Mouse (Mus musculus): ENCODE results near the gene Nkx6-2. TPM values are rescaled to one million over a fixed set of nuclear protein-coding genes. Genes with fewer than 3 reads are reported as not detected.

Gene Nkx6-2
- 2.1 and 3.3 TPM in 2 replicates for polyA plus RNA-seq (2015; fragmentation: Nextera tagmentation; extraction: Ambion mirVana)

DNA sequence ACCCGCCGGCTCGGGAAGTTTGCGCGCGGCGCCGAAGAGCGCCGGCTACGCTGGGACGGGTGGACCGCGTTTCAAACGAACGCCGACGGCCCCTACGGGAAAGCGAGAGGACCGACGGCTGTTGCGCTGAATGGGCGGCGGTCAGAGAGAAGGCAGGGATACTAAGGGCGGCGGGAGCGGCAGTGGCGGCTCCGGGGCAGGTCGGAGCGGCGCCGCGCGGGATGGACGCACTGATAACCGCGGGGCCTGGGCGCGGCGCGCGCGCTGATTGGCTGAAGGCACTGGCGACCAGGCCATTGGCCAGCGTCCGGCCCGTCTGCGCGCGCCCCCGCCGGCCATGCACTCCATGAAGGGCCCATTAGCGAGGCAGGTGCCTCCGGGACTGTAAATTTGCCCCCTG, at the start of gene Nkx6-2:
Gene Nkx6-2 (minus strand): TSS at position 203 of the 400 bp plus-strand sequence.
- peak; percentile 71 for ATAC-seq
- peaks cover 100% of the 10 kb centered on the region for H3K27me3 ChIP-seq
- no peak within 1 kb of the TSS for H3K27ac ChIP-seq
- H3K4me3 ChIP-seq = peak within 1 kb of the TSS; percentile 40
- 0 out of 2 replicates have a peak, but pooled peaks cover 2% of the 10 kb centered on the region for H3K36me3 ChIP-seq (ENCODE audit: poor library complexity, severe bottlenecking)
- H3K9me3 ChIP-seq (replicated peaks) = no peaks in the 10 kb centered on the region
- WGBS = under 1% methylated on average over 46 of the region's 56 CpGs
- peak within 1 kb of the TSS; percentile 37 for H3K9ac ChIP-seq
- peak within 1 kb of the TSS; percentile 60 for H3K4me2 ChIP-seq
- H3K4me1 ChIP-seq = peaks cover 35% of the 10 kb centered on the region

DNA sequence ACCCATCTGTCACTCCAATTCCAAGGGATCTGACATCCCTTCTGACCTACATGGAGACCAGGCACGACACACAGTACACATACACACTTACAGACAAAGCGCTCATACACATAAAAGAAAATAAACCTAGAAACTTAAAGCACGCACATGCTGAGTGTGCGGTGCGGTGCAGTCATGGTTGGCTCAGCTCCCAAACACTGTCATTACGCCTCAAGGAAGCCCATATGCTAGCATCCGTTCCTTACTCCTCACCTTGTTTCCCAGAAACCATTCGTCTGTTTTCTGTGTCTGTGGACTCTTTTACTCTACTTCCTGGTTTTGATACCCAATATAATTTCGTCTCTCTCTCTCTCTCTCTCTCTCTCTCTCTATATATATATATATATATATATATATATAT, 42.6 kb upstream of the Nkx6-2 start:
- Histone ChIP-seq H3K27me3 (no peaks in the 10 kb centered on the region), H3K27ac (no peak overlapping the region), H3K36me3 (ENCODE audit: poor library complexity, severe bottlenecking) (no peaks in the 10 kb centered on the region), H3K9me3 (replicated peaks) (no peaks in the 10 kb centered on the region), H3K9ac (no peak overlapping the region), H3K4me1 (no peaks in the 10 kb centered on the region), H3K4me2 (no peak overlapping the region), H3K4me3 (no peak overlapping the region)
- ATAC-seq = no peak
- 75% methylated on average over 9 of the region's 9 CpGs for WGBS

DNA sequence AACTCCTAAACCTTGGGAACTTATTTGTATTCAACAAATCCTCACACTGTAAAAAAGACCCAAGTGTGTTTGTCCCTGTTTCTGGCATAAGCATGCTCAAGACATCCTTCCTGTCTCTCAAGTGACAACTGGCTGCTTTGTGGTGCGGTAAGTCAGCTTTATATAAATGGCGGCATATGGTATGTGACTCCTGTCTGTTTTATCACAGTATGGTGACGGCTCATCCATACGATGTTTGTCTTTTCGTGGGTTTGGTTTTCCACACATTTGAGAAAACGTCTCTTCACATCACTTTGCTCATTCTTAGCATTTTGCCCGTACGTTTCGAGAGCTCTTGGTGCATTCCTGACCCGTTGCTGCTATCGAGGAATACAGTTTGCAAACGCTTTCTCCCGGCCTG, 40.0 kb upstream of the Nkx6-2 start:
- ATAC-seq = no peak
- no peak overlapping the region for H3K4me3 ChIP-seq
- 84% methylated on average over 13 of the region's 13 CpGs for WGBS
- peaks cover 6% of the 10 kb centered on the region for H3K27me3 ChIP-seq
- H3K4me1 ChIP-seq = no peaks in the 10 kb centered on the region
- H3K36me3 ChIP-seq (ENCODE audit: poor library complexity, severe bottlenecking) = no peaks in the 10 kb centered on the region
- H3K9me3 ChIP-seq (replicated peaks) = no peaks in the 10 kb centered on the region
- no peak overlapping the region for H3K9ac ChIP-seq
- no peak overlapping the region; the same call in 1 of the 2 replicates for H3K27ac ChIP-seq
- no peak overlapping the region for H3K4me2 ChIP-seq

DNA sequence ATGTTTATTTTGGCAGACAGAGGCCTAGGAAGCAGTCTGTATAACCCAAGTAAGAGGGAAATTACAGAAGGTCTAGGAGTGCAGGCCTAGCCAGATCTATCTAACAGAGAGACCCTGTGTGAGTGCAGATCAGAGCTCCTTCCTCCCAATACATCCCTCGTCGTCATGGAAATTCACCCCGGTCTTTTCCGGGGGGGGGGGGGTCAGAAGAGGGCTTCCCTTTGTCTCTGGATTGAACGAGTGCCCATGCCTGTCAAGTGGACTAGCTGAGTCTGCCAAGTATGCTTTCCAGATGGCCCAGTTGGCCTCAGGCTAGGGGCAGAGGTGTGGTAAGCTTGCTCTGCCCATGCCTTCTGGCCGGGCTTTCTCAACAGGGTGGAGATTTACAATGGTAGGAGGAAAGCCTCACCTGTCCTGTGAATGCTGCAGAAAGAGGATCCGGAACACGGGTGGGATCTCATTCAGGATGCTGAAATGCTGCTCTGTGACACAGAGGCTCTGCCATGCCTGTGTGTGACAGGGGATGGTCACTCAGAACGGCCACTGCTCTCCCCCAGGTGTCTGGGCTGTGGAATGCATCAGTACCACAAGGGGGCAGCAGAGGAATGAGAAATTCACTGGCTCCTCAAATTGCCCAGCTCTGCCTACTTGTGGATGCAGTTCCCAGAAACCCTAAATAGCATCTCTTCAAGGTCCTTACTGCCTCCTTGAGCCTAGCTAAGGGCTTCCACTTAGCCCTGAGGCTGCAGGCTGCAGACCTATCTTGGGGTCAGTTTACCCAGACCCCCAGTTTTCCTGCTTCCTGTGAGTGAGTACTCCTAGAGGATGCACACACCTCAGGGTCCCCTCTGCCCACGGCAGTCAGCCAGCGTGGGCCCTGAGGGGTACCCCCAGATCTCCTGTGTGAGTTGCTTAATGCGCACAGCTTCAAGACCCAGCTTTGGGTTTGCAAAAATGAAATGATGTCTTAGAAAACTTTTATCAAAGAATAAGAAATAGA, 33.5 kb upstream of the Nkx6-2 start:
- H3K4me3 ChIP-seq = no peak overlapping the region
- 49% methylated on average over 12 of the region's 12 CpGs for WGBS
- peak; percentile 76 for ATAC-seq
- peaks cover 14% of the 10 kb centered on the region for H3K4me1 ChIP-seq
- H3K36me3 ChIP-seq (ENCODE audit: poor library complexity, severe bottlenecking) = no peaks in the 10 kb centered on the region
- H3K9me3 ChIP-seq (replicated peaks) = no peaks in the 10 kb centered on the region
- peaks cover 10% of the 10 kb centered on the region for H3K27me3 ChIP-seq
- H3K9ac ChIP-seq = no peak overlapping the region
- no peak overlapping the region for H3K27ac ChIP-seq
- H3K4me2 ChIP-seq = no peak overlapping the region

DNA sequence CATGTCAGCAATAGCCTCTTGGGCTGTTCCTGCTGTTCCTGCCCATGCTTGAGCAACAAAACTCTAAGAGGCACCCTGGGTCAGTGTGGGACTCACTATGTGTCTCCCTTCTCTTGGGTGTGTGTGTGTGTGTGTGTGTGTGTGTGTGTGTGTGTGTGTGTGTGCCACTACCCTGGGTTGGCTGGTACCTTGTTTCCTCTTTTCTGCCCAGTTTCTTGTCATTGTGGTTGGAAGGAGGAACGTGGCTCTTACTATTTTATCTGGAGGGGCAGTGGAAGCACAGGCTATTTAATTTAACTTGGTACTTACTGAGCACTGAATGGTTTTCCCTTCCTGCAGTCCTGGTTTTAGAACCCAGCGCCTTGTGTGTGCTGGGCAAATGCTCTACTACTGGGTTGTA, 27.7 kb upstream of the Nkx6-2 start:
- no peak overlapping the region for H3K9ac ChIP-seq
- no peak overlapping the region for H3K4me2 ChIP-seq
- no peak for ATAC-seq
- no peak overlapping the region for H3K27ac ChIP-seq
- H3K36me3 ChIP-seq (ENCODE audit: poor library complexity, severe bottlenecking) = no peaks in the 10 kb centered on the region
- no peak overlapping the region for H3K4me3 ChIP-seq
- WGBS = 87% methylated on average over 2 of the region's 2 CpGs
- H3K27me3 ChIP-seq = no peaks in the 10 kb centered on the region; the same call in 1 of the 2 replicates
- H3K4me1 ChIP-seq = peaks cover under 1% of the 10 kb centered on the region; the same call in 1 of the 2 replicates
- H3K9me3 ChIP-seq (replicated peaks) = no peaks in the 10 kb centered on the region

DNA sequence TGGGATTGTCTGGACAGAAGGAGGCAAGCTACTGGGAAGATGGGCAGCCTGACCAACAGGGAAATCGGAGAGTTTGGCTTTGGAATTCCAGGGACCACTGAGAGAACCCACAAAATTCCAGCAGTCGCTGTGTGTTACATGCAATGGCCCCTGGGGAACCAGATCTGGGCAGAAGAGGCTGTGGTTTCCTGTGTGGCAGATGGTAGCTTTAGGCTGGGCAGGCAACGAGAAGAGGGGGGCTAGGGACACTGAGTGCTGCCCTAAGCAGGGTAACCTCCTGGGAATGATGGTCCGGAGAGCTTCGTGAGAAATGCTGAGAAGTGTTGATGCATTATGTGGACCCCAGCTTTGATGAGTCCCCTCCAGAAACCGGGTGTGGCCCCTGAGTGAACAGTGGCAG, 13.3 kb upstream of the Nkx6-2 start:
- ATAC-seq = no peak
- H3K36me3 ChIP-seq (ENCODE audit: poor library complexity, severe bottlenecking) = no peaks in the 10 kb centered on the region
- H3K4me1 ChIP-seq = no peaks in the 10 kb centered on the region
- peaks cover 43% of the 10 kb centered on the region for H3K27me3 ChIP-seq
- WGBS = 74% methylated on average over 6 of the region's 6 CpGs
- no peaks in the 10 kb centered on the region for H3K9me3 ChIP-seq (replicated peaks)
- no peak overlapping the region for H3K4me2 ChIP-seq
- no peak overlapping the region for H3K9ac ChIP-seq
- no peak overlapping the region for H3K27ac ChIP-seq
- H3K4me3 ChIP-seq = no peak overlapping the region

DNA sequence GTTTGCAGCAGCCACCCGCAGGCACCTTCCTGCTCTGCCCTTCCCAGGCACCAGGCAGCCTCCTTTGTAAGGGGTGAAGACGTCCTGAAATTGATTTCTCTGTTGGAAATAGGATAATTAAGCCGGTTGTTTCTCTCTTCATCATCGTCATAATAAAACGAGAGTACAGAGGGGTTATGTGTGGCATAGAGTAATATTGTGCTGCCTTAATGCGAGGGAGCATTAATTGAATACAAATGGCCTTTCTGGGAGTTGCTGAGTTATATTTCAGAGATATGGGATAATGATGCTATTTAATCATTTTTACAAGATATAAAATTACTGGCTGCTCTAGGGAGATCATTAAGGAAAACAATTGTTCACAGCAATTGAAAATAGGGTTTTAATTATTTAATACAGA, 12.7 kb upstream of the Nkx6-2 start:
- Histone ChIP-seq H3K4me3 (no peak overlapping the region), H3K4me2 (no peak overlapping the region), H3K9ac (no peak overlapping the region), H3K27me3 (peaks cover 43% of the 10 kb centered on the region), H3K27ac (no peak overlapping the region), H3K4me1 (no peaks in the 10 kb centered on the region), H3K9me3 (replicated peaks) (no peaks in the 10 kb centered on the region), H3K36me3 (ENCODE audit: poor library complexity, severe bottlenecking) (no peaks in the 10 kb centered on the region)
- no peak for ATAC-seq
- WGBS = 67% methylated on average over 6 of the region's 6 CpGs

DNA sequence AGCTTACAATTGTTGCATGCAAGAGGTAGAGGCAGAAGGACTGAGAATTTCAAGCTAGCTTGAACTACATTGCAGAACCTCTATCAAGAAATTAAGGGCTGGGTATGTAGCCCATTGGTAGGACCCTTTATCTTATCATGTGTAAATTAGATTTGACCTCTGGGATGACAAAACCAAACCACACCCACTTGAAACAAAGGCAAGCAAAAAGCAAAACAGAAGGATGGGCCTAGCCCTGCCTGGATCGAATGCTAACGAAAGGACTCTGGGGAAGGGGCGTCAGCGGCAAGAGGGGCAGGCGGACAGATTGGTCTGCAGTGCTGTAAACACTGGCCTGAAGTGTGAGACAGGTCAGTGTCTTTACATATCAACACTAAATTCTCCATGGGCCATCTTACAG, 8.7 kb upstream of the Nkx6-2 start:
- H3K9ac ChIP-seq = no peak overlapping the region
- no peaks in the 10 kb centered on the region for H3K9me3 ChIP-seq (replicated peaks)
- no peak overlapping the region for H3K4me2 ChIP-seq
- no peak overlapping the region for H3K27ac ChIP-seq
- 93% methylated on average over 5 of the region's 5 CpGs for WGBS
- H3K4me3 ChIP-seq = no peak overlapping the region
- peaks cover 69% of the 10 kb centered on the region for H3K27me3 ChIP-seq
- H3K36me3 ChIP-seq (ENCODE audit: poor library complexity, severe bottlenecking) = no peaks in the 10 kb centered on the region
- ATAC-seq = no peak
- H3K4me1 ChIP-seq = peaks cover 3% of the 10 kb centered on the region; the same call in 1 of the 2 replicates

DNA sequence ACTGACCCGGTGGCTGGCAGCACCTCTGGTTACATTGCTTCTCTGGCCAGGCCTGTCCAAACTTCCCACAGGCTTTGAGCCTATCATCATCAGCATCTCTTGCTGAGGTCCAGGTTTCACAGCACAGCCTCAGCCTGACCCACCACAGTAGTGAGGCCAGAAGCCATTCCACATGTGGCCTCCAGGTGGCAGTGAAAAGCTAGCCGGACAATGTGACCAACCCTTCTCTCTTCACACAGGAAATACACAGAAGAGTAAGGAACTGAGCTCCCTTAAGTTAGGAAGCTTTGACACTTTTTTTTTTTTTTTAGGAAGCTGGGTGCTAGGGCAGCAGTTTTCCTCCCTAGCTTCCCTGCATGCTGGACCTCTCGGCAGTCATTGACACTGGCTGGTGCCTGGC, 7.7 kb upstream of the Nkx6-2 start:
- Histone ChIP-seq H3K4me2 (no peak overlapping the region), H3K27ac (no peak overlapping the region), H3K4me3 (no peak overlapping the region), H3K9me3 (replicated peaks) (no peaks in the 10 kb centered on the region), H3K4me1 (peaks cover 4% of the 10 kb centered on the region; the same call in 1 of the 2 replicates), H3K36me3 (ENCODE audit: poor library complexity, severe bottlenecking) (no peaks in the 10 kb centered on the region), H3K9ac (no peak overlapping the region), H3K27me3 (peaks cover 73% of the 10 kb centered on the region)
- peak; percentile 33; the same call in 1 of the 2 replicates for ATAC-seq
- WGBS = 40% methylated on average over 3 of the region's 3 CpGs

DNA sequence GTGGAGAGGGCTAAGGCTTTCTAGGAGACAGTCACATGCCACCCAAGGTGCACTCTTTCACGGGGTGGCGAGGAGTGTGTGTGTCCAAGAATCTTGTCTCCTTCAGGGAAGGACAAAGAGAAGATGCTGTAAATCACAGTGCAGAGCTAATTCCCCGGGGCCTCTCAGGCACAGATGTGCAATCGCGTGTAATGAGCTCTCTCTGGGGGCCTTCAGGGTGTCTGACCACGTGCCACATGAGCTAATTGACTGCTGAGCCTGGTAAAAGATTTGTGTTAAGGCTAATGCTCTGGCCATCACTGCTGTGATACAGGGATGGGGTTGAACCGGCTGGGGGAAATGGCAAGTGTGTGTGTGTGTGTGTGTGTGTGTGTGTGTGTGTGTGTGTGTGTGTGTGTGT, 5.3 kb upstream of the Nkx6-2 start:
- Histone ChIP-seq H3K4me3 (no peak overlapping the region), H3K27me3 (peaks cover 79% of the 10 kb centered on the region), H3K4me1 (peaks cover 16% of the 10 kb centered on the region), H3K36me3 (ENCODE audit: poor library complexity, severe bottlenecking) (no peaks in the 10 kb centered on the region), H3K9me3 (replicated peaks) (no peaks in the 10 kb centered on the region), H3K4me2 (no peak overlapping the region), H3K9ac (no peak overlapping the region), H3K27ac (no peak overlapping the region)
- WGBS = 14% methylated on average over 7 of the region's 7 CpGs
- ATAC-seq = no peak; the same call in 1 of the 2 replicates

DNA sequence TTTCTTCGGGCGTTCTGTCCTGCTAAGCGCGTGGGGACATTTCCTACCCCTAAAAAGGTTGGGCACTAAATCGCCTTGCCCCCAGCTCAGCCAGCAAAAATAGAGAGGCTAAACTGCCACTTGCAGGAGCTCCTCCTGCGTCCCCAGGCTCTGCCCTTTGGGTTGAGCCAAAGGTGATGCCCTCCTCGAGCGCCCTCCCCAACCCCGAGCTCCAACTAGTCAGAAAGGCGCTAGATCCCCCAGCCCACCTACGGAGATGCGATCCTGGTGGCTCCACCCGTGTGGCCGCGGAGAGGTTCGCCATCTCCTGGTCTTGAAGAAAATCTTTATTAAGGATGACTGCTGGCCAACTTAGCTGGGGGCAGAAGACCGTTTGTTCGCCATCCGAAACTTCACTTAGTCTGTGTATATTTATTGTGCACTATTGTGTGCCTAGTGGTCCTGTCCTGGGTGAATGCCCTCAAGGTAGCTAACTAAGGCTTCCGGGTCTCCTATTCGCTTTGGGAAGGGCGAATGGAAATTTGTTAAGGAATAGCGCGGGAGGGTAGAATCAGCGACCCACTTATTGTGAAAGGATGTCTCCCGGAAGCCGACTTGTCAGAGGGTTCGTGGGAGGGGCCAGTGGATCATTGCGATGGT, 2.7 kb upstream of the Nkx6-2 start:
- peaks cover 100% of the 10 kb centered on the region for H3K27me3 ChIP-seq
- H3K4me2 ChIP-seq = no peak overlapping the region
- peaks cover 38% of the 10 kb centered on the region for H3K4me1 ChIP-seq
- H3K36me3 ChIP-seq (ENCODE audit: poor library complexity, severe bottlenecking) = no peaks in the 10 kb centered on the region
- no peaks in the 10 kb centered on the region for H3K9me3 ChIP-seq (replicated peaks)
- no peak overlapping the region for H3K9ac ChIP-seq
- 2% methylated on average over 29 of the region's 29 CpGs for WGBS
- no peak overlapping the region; the same call in 1 of the 2 replicates for H3K4me3 ChIP-seq
- H3K27ac ChIP-seq = no peak overlapping the region
- no peak for ATAC-seq

All from forebrain, embryonic 13.5 days (tissue).